Mouse (Mus musculus) MEL-GATA-1-ER (cell line): Measurements from ENCODE around the gene Acot4.
A peak's percentile ranks its signal among the peaks of the same experiment; 100 is the strongest.
"Not testable (repeated sequence)": the region's sequence is repeated elsewhere in the genome, so short reads cannot be mapped to it uniquely, and the experiment has no call there.

Experiments used
- DNase-seq: peaks from one replicate; pipeline ENCODE4 v3.0.0-alpha.2; 2012; ENCODE audit warnings: low read depth; ENCODE audit errors: extremely low read depth

The Acot4 gene

GRCm38 (mm10) chr12:84030659-84031332, 7.4 kb upstream of the Acot4 start:
- peak; percentile 72 for DNase-seq

- DNase-seq, result no peak
These were observed 5.3 kb upstream of the Acot4 start for GRCm38 (mm10) chr12:84032854-84033253.

- not testable (repeated sequence) for DNase-seq
These were observed 4.9 kb upstream of the Acot4 start for GRCm38 (mm10) chr12:84033302-84033701.

GRCm38 (mm10) chr12:84034108-84034507, 4.1 kb upstream of the Acot4 start:
- peak; percentile 32 for DNase-seq

GRCm38 (mm10) chr12:84038691-84039111, 522 bp downstream of the Acot4 start, which contains the start of gene Gm49366:
TSS of gene Gm49366 (plus strand) at chr12:84038935.
- DNase-seq, result not testable (repeated sequence)

- no peak for DNase-seq
These were observed 4.1 kb downstream of the Acot4 start for GRCm38 (mm10) chr12:84042248-84042647.

- DNase-seq, result no peak
These were observed 5.9 kb downstream of the Acot4 start for GRCm38 (mm10) chr12:84044045-84044444.

GRCm38 (mm10) chr12:84046906-84047305, 8.7 kb downstream of the Acot4 start:
- no peak for DNase-seq

GRCm38 (mm10) chr12:84050744-84051143, 12.6 kb downstream of the Acot4 start:
- not testable (repeated sequence) for DNase-seq

- DNase-seq, result no peak
These were observed 13.8 kb downstream of the Acot4 start, which contains the start of gene Acot3 for GRCm38 (mm10) chr12:84051937-84052474. TSS of gene Acot3 (plus strand) at chr12:84052144.

- DNase-seq, result no peak
These were observed 14.4 kb downstream of the Acot4 start for GRCm38 (mm10) chr12:84052609-84053008.

- DNase-seq, result no peak
These were observed 15.0 kb downstream of the Acot4 start for GRCm38 (mm10) chr12:84053173-84053572.

GRCm38 (mm10) chr12:84053679-84054391, 15.7 kb downstream of the Acot4 start:
- DNase-seq, result no peak

GRCm38 (mm10) chr12:84060946-84061345, 22.8 kb downstream of the Acot4 start:
- peak; percentile 53 for DNase-seq

GRCm38 (mm10) chr12:84062336-84062735, 24.2 kb downstream of the Acot4 start:
- DNase-seq, result no peak

GRCm38 (mm10) chr12:84063228-84063627, 25.0 kb downstream of the Acot4 start:
- DNase-seq, result peak; percentile 18

GRCm38 (mm10) chr12:84063833-84064232, 25.7 kb downstream of the Acot4 start:
- no peak for DNase-seq

- DNase-seq, result no peak
These were observed 26.4 kb downstream of the Acot4 start for GRCm38 (mm10) chr12:84064621-84065020.

GRCm38 (mm10) chr12:84067752-84068151, 29.6 kb downstream of the Acot4 start:
- no peak for DNase-seq

- no peak for DNase-seq
These were observed 30.1 kb downstream of the Acot4 start for GRCm38 (mm10) chr12:84068296-84068695.

GRCm38 (mm10) chr12:84068986-84069385, 30.8 kb downstream of the Acot4 start, which contains the start of gene Acot5:
TSS of gene Acot5 (plus strand) at chr12:84069325.
- DNase-seq, result no peak

- not testable (repeated sequence) for DNase-seq
These were observed 31.4 kb downstream of the Acot4 start for GRCm38 (mm10) chr12:84069582-84069981.
